Mouse (Mus musculus): ENCODE data around the gene Gm20388. TPM values are rescaled to one million over a fixed set of nuclear protein-coding genes. Genes with fewer than 3 reads are reported as not detected.

Gene Gm20388
- polyA plus RNA-seq, 1 experiment from 2014 or later = not detected

DNA sequence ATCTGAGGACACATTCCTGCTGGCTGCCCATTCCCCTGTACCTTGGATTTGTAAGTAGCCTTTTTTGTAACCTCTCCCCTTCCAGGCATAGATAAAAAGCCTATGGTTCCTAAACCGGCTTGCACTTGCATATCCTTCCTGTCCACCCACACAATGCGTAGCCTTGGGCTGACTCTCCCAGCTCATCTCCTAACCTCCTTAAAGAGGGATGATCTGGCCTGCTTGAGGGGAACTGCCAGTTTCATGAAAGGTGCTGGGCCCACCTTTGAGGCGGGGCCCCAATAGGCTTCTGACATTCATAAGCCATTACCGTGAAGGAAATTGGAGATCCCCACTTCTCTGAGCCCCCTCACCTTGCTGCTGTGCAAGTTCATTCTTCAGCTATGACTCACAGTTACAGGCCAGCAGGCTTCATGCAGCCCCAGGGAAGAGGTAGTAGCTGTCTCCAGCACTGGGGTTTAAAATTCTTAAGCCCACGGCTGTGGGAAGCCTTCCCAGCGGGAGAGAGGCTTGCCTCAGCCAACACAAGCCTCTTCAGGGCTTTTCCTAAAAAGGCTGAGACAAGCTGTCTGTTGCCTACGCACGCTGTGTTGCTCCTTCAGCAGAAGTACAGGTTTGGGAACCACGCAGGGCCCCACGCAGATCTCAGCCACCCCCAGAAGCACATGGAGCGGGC is 2551.0 kb downstream of the Gm20388 start:
- Histone ChIP-seq H3K36me3 (peaks cover 16% of the 10 kb centered on the region), H3K4me2 (replicated peaks) (no peak overlapping the region), H3K4me3 (no peak overlapping the region), H3K27ac (no peak overlapping the region), H3K27me3 (peaks cover 63% of the 10 kb centered on the region), H3K4me1 (peaks cover 12% of the 10 kb centered on the region), H3K9me3 (no peaks in the 10 kb centered on the region), H3K9ac (no peak overlapping the region)
- no peak for ATAC-seq (ENCODE audit: insufficient number of reproducible peaks, insufficient read depth, low FRiP score, low TSS enrichment)
- 54% methylated on average over 11 of the region's 11 CpGs for WGBS

DNA sequence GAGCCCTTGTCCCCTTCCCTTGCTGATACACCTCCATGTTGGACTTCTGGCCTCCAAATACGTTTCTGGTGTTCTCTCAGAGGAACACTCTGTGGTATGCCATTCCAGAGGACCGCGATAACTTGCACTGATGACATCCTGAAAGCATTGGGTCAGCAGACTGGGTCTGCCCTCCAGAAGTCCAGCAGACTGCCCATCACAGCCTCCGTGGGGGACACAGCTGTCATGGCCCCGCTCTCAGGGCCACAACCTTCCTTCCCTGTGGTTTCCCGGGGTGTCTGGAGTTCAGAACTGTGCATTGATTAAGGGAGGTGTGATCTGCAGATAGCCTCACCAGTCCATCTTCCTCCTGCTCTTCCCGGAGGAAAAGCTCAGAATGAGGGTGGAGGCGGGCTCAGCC is 2551.9 kb downstream of the Gm20388 start:
- Histone ChIP-seq H3K9ac (no peak overlapping the region), H3K4me1 (peaks cover 12% of the 10 kb centered on the region), H3K9me3 (no peaks in the 10 kb centered on the region), H3K27me3 (peaks cover 57% of the 10 kb centered on the region), H3K36me3 (peaks cover 25% of the 10 kb centered on the region), H3K4me2 (replicated peaks) (no peak overlapping the region), H3K4me3 (no peak overlapping the region), H3K27ac (no peak overlapping the region)
- 66% methylated on average over 8 of the region's 8 CpGs for WGBS
- ATAC-seq (ENCODE audit: insufficient number of reproducible peaks, insufficient read depth, low FRiP score, low TSS enrichment) = no peak

DNA sequence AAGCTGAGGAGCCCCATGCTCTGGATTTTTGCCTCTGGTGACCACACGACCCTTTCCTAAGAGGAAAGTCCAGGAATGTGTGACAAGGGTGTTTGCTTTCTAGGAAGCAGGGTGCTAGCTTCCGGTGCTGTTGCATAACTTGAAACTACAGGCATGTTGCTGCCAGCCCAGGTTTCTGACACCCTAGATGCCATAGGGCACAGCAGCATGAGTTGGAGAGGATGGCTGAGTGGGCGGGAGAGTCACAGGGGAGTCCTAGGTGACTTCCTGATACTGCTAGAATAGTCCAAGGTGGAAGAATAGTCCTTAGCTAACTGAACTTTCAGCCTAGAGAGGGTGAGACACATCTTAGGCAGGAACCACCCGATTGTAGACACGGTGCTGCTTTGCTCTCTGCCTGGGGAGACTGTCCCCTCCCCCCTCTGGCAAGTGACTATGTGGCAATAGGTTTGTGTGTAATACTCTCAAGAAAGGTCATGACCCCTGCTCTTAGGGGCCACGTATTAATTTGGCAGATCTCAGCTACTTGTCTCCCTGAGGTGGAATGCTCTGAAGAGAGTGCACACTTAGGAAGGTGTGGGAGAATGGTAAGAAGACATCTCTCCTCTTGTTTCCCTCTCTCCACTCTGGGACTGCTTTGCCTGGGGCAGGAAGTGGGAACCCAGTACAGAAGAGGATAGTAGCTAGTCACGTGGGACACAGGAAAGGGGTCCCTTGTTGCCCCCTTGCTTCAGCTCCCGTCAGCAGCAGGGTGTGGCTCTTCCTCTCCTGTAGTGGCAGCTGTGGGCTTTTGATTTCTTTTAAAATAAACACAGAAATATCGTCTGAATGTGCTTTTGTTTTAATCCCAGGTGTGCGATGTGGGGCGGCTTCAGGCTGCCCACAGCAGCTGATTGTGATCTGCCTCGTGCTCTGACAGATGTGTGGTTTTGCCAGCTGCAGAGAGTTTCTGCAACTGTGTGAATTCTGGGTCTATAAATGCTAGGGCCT is 2553.3 kb downstream of the Gm20388 start:
- 45% methylated on average over 12 of the region's 12 CpGs for WGBS
- H3K9ac ChIP-seq = no peak overlapping the region
- no peaks in the 10 kb centered on the region for H3K9me3 ChIP-seq
- H3K4me2 ChIP-seq (replicated peaks) = no peak overlapping the region
- H3K4me1 ChIP-seq = peaks cover 12% of the 10 kb centered on the region
- H3K27me3 ChIP-seq = peaks cover 47% of the 10 kb centered on the region
- no peak for ATAC-seq (ENCODE audit: insufficient number of reproducible peaks, insufficient read depth, low FRiP score, low TSS enrichment)
- peaks cover 37% of the 10 kb centered on the region for H3K36me3 ChIP-seq
- H3K27ac ChIP-seq = no peak overlapping the region
- H3K4me3 ChIP-seq = no peak overlapping the region

DNA sequence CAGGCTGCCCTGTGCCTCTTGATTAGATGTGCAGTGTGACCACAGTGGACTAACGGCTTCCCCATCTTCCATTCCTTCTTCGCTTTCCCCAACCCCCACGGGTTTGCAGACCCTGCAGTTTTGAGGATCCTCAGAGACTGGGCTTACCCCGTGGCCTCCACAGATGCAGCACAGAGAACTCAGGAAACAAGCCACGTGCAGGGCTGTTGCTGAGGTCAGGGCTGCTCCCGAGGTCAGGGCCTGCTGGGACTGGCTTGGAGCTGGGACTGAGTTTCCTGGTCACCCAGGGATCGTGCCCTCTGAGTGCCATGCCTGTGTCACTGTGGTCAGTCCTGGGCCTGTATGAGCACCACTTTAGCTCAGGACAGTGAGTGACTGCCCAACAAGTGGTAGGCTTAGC is 2554.3 kb downstream of the Gm20388 start:
- H3K36me3 ChIP-seq = peaks cover 47% of the 10 kb centered on the region
- WGBS = 51% methylated on average over 7 of the region's 7 CpGs
- no peak for ATAC-seq (ENCODE audit: insufficient number of reproducible peaks, insufficient read depth, low FRiP score, low TSS enrichment)
- no peak overlapping the region for H3K27ac ChIP-seq
- no peak overlapping the region for H3K4me3 ChIP-seq
- H3K27me3 ChIP-seq = peaks cover 36% of the 10 kb centered on the region
- H3K4me2 ChIP-seq (replicated peaks) = no peak overlapping the region
- no peak overlapping the region for H3K9ac ChIP-seq
- H3K4me1 ChIP-seq = peaks cover 10% of the 10 kb centered on the region
- H3K9me3 ChIP-seq = no peaks in the 10 kb centered on the region

DNA sequence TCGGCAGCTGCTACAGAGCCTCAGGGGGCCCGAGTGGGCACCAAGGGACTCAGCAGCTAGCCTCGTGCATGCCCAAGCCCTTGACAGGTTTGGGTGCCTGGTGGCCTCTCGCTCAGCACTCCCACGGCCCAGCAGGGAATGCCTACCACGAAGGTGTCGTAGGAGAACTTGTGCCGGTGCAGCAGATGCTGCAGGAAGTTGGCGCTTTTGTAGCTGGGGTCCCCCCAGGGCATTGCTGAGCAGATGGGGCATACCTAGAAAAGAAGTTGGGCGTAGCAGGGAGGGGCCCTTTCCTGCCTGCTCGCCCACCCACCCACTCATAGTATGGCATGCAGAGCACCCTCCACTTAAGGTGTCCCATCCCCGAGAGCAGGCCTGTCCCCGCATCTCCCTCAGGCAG is 2557.2 kb downstream of the Gm20388 start:
- Histone ChIP-seq H3K9ac (no peak overlapping the region), H3K36me3 (peaks cover 60% of the 10 kb centered on the region), H3K27me3 (peaks cover 8% of the 10 kb centered on the region), H3K4me3 (no peak overlapping the region), H3K4me2 (replicated peaks) (no peak overlapping the region), H3K27ac (no peak overlapping the region), H3K4me1 (no peaks in the 10 kb centered on the region), H3K9me3 (no peaks in the 10 kb centered on the region)
- ATAC-seq (ENCODE audit: insufficient number of reproducible peaks, insufficient read depth, low FRiP score, low TSS enrichment) = no peak
- WGBS = 86% methylated on average over 13 of the region's 13 CpGs

DNA sequence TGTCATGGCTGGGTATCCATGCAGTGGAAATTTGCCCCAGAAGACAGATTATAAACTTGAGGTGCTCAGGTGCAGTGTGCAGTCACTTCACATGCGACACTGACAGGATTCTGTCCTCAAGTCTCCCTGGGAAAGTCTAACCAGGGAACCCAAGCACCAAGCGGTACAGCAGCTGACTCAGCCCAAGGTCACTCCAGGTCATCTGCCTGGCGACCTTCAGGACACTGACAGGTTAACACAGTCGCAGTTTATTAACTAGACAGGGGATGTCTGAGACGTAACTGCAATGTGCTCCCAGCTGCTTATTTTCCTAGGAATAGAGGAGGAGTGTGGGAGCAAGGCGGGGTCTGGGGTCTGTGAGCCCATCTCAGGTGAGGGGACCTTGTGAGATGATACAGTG is 2558.8 kb downstream of the Gm20388 start:
- Histone ChIP-seq H3K4me1 (peaks cover 5% of the 10 kb centered on the region; the same call in 1 of the 2 replicates), H3K27ac (no peak overlapping the region), H3K4me3 (no peak overlapping the region), H3K36me3 (peaks cover 70% of the 10 kb centered on the region), H3K27me3 (no peaks in the 10 kb centered on the region), H3K4me2 (replicated peaks) (no peak overlapping the region), H3K9me3 (no peaks in the 10 kb centered on the region), H3K9ac (no peak overlapping the region)
- WGBS = 73% methylated on average over 6 of the region's 6 CpGs
- ATAC-seq (ENCODE audit: insufficient number of reproducible peaks, insufficient read depth, low FRiP score, low TSS enrichment) = no peak

DNA sequence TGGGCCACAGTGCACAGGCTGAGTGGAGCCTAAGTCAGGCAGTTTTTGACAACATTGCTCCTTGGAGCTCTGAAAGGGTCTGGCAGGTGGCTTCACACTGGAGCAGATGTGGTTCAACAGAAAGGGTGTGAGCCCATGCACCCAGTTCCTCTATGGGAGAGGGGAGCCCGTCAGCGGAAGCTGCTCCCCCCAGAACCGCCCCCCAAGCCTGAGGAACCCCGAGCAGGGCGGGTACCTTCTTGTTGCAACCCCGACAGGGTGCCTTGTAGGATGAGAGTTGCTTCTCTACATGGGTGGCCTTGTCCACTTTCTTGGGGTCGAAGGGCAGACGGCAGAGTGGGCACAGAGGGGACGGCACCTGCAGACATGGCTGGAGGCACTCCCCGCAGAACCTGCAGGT is 2559.3 kb downstream of the Gm20388 start:
- Histone ChIP-seq H3K36me3 (peaks cover 68% of the 10 kb centered on the region), H3K27me3 (no peaks in the 10 kb centered on the region), H3K4me1 (peaks cover 9% of the 10 kb centered on the region), H3K27ac (no peak overlapping the region), H3K4me2 (replicated peaks) (no peak overlapping the region), H3K4me3 (no peak overlapping the region), H3K9me3 (no peaks in the 10 kb centered on the region), H3K9ac (no peak overlapping the region)
- ATAC-seq (ENCODE audit: insufficient number of reproducible peaks, insufficient read depth, low FRiP score, low TSS enrichment) = no peak
- 88% methylated on average over 10 of the region's 10 CpGs for WGBS

DNA sequence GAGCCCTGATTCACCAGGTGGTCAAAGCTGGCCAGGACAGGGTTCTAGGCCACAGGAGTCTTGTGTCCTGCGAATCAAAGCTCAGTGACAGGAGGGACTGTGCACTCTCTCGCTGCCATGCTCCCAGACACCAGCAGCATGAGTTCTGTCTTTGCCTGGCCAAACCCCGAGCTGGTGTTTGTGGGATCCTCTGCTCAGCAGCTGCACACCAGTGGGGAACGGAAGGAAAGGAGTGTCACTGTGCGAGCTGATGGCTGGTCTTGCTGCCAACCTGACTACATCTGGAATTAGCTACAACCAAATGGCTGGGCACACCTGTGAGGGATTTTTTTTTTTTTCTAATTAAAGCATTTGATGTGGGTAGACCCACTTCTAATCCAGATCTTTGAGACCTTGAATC is 2560.1 kb downstream of the Gm20388 start:
- ATAC-seq (ENCODE audit: insufficient number of reproducible peaks, insufficient read depth, low FRiP score, low TSS enrichment) = no peak
- WGBS = 75% methylated on average over 5 of the region's 5 CpGs
- Histone ChIP-seq H3K27me3 (no peaks in the 10 kb centered on the region), H3K9me3 (no peaks in the 10 kb centered on the region), H3K4me1 (peaks cover 11% of the 10 kb centered on the region), H3K4me3 (no peak overlapping the region), H3K9ac (no peak overlapping the region), H3K4me2 (replicated peaks) (no peak overlapping the region), H3K36me3 (peaks cover 62% of the 10 kb centered on the region), H3K27ac (no peak overlapping the region)

DNA sequence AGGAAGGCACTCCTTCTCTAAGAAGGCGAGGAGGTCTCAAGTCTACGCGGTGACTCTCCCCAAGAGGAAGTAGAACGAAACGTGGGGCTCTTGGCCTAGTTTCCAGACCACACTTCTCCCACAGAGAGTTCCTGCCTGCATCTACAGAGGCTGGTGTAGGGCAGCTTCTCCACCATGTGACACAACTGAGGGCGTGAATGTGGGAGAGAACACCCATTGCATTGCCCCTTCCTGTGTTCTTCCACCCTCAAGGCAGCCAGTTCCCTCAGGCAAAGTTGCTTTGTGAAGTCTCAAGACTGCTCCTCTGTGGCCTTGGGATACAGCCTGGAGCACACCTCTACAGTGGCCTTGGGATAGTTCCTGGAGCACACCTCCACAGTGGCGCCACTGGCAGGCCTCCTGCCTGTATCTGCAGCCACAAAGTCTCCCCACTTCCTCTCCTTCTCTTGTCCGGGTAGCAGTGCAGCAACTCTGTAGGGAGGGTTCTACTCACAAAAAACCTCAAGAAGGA is 2563.3 kb downstream of the Gm20388 start:
- no peak overlapping the region for H3K4me3 ChIP-seq
- no peak overlapping the region for H3K27ac ChIP-seq
- H3K9me3 ChIP-seq = no peaks in the 10 kb centered on the region
- H3K4me2 ChIP-seq (replicated peaks) = 0 out of 2 replicates have a peak overlapping the region, but pooled peaks have one; percentile 9
- no peaks in the 10 kb centered on the region for H3K27me3 ChIP-seq
- no peak for ATAC-seq (ENCODE audit: insufficient number of reproducible peaks, insufficient read depth, low FRiP score, low TSS enrichment)
- 88% methylated on average over 8 of the region's 8 CpGs for WGBS
- H3K4me1 ChIP-seq = peaks cover 21% of the 10 kb centered on the region
- peaks cover 49% of the 10 kb centered on the region for H3K36me3 ChIP-seq
- no peak overlapping the region for H3K9ac ChIP-seq

DNA sequence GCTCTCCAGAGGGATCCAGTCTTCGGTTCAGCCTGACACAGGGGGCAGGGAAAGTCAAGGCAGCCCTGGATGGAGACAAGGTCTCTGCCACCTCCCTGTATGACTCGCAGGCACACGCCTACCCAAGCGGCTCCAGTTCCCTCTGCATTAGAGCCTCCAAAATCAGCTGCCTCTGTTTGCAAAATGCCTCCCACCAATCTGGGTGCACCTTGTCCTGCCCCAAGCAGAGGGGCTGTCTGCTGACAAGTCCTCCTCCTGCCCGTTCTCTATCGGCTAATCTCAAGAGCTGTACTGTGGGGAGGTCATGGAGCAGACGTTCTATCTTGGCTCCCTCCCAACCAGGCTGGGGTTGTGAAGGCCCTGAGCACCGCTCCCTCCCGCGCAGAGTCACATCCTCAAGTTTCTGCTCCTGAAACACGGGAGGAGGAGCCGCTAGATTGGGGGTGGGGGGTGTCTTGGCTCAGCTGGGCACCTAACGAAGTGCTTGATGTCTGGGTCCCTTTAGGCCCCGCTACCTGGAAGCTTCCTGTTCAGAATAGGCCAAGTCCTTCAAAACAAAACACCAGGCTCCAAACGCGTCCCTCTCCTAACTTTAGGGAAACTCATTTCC is 2564.4 kb downstream of the Gm20388 start:
- no peak for ATAC-seq (ENCODE audit: insufficient number of reproducible peaks, insufficient read depth, low FRiP score, low TSS enrichment)
- H3K27me3 ChIP-seq = no peaks in the 10 kb centered on the region
- H3K4me1 ChIP-seq = peaks cover 21% of the 10 kb centered on the region
- peaks cover 49% of the 10 kb centered on the region for H3K36me3 ChIP-seq
- no peaks in the 10 kb centered on the region for H3K9me3 ChIP-seq
- peak overlapping the region; percentile 70 for H3K27ac ChIP-seq
- H3K9ac ChIP-seq = peak overlapping the region; percentile 94
- H3K4me3 ChIP-seq = peak overlapping the region; percentile 96
- WGBS = 13% methylated on average over 16 of the region's 16 CpGs
- peak overlapping the region; percentile 94 for H3K4me2 ChIP-seq (replicated peaks)

DNA sequence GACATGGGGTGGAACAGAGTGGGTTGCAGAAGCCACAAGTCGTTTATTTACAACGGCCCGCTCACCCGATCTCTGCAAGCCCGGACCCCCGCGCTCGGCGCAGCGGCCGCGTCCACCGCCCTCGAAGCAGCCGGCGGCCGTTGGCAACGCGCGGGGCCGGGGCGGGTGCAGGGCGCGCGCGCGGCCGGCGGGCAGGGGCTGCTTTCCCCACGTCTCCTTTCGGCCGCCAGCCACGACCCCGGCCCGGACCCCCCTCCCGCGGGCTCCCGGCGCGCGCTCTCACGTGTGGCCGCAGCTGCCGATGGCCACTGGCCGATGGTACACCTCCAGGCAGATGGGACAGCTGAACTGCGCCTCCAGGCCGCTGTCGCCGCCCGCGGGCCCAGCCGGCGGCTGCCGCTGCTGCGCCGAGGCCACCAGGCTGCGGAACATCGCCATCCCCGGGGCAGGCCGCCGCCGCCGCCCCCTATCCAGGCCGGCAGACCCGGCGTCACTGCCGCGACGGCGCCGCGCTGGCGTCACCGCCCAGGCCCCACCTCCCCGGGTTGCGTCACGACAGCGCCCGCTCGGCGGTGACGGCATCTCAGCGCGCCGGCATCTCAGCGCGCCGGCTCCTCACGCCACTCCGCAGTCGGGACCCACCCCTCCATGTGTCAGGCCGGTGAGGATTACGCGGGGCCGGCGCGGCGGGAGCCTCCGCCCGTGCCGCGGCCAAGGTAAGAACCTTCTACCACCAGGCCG is 2565.1 kb downstream of the Gm20388 start, which contains the start of the genes Rnf166 and Ctu2:
TSS of gene Rnf166 (minus strand) at position 485 of the 741 bp plus-strand sequence.
TSS of gene Ctu2 (plus strand) at position 564 of the 741 bp plus-strand sequence.
- peak; percentile 56 for ATAC-seq (ENCODE audit: insufficient number of reproducible peaks, insufficient read depth, low FRiP score, low TSS enrichment)
- Histone ChIP-seq H3K4me3 (peak within 1 kb of the TSS; percentile 96), H3K36me3 (peaks cover 49% of the 10 kb centered on the region)

More for the DNA sequence above, 2565.1 kb downstream of the Gm20388 start, which contains the start of the genes Rnf166 and Ctu2:
- Histone ChIP-seq H3K4me2 (replicated peaks) (peak within 1 kb of the TSS; percentile 94), H3K4me1 (peaks cover 21% of the 10 kb centered on the region), H3K9ac (peak within 1 kb of the TSS; percentile 94), H3K27me3 (no peaks in the 10 kb centered on the region), H3K27ac (peak within 1 kb of the TSS; percentile 70), H3K9me3 (no peaks in the 10 kb centered on the region)
- under 1% methylated on average over 82 of the region's 103 CpGs for WGBS
